Mouse (Mus musculus) gastrocnemius, postnatal 25 days (tissue): ENCODE measurements at regions not wholly inside any gene's neighbourhood (a gene's known extent, or its start where the extent isn't known, plus 50 kb on each side); places are given as distances from the start of the nearest gene placed in this dataset.

Experiments used
- DNase-seq: peaks from one replicate; pipeline ENCODE4 v3.0.0; 2022

GRCm38 (mm10) chr11:71414403-71415140, 184.0 kb upstream of the Nlrp1b start:
- no peak for DNase-seq

- no peak for DNase-seq
Observed at GRCm38 (mm10) chr11:71415451-71415850, 184.9 kb upstream of the Nlrp1b start.

GRCm38 (mm10) chr11:71422291-71422840, 191.8 kb upstream of the Nlrp1b start:
- DNase-seq = no peak

- no peak for DNase-seq
Observed at GRCm38 (mm10) chr11:71423242-71423641, 192.7 kb upstream of the Nlrp1b start.

- DNase-seq = no peak
Observed at GRCm38 (mm10) chr11:71424879-71425278, 194.3 kb upstream of the Nlrp1b start.

GRCm38 (mm10) chr11:71429739-71430138, 199.2 kb upstream of the Nlrp1b start:
- DNase-seq = no peak

GRCm38 (mm10) chr11:71434241-71434640, 203.7 kb upstream of the Nlrp1b start:
- no peak for DNase-seq

GRCm38 (mm10) chr11:71434886-71435285, 204.4 kb upstream of the Nlrp1b start:
- DNase-seq = no peak

GRCm38 (mm10) chr11:71435745-71436144, 205.2 kb upstream of the Nlrp1b start:
- DNase-seq = no peak

- no peak for DNase-seq
Observed at GRCm38 (mm10) chr11:71436335-71436734, 205.8 kb upstream of the Nlrp1b start.

GRCm38 (mm10) chr11:71436801-71437200, 206.3 kb upstream of the Nlrp1b start:
- no peak for DNase-seq

- no peak for DNase-seq
Observed at GRCm38 (mm10) chr11:71439871-71440270, 209.3 kb upstream of the Nlrp1b start.

GRCm38 (mm10) chr11:71440392-71440791, 209.9 kb upstream of the Nlrp1b start:
- DNase-seq = no peak

- no peak for DNase-seq
Observed at GRCm38 (mm10) chr11:71444056-71444455, 213.5 kb upstream of the Nlrp1b start.

- no peak for DNase-seq
Observed at GRCm38 (mm10) chr11:71446641-71447040, 216.1 kb upstream of the Nlrp1b start.

- no peak for DNase-seq
Observed at GRCm38 (mm10) chr11:71447841-71448745, 217.6 kb upstream of the Nlrp1b start.

- no peak for DNase-seq
Observed at GRCm38 (mm10) chr11:71480094-71480493, 249.6 kb upstream of the Nlrp1b start.

GRCm38 (mm10) chr11:71497863-71498262, 251.9 kb upstream of the Wscd1 start:
- no peak for DNase-seq

- DNase-seq = no peak
Observed at GRCm38 (mm10) chr11:71498299-71498698, 251.4 kb upstream of the Wscd1 start.

- DNase-seq = no peak
Observed at GRCm38 (mm10) chr11:71502156-71502555, 247.6 kb upstream of the Wscd1 start.

GRCm38 (mm10) chr11:71512271-71513066, 237.3 kb upstream of the Wscd1 start:
- no peak for DNase-seq

GRCm38 (mm10) chr11:71513067-71513350, 236.7 kb upstream of the Wscd1 start:
- DNase-seq = no peak
